Mouse (Mus musculus) neutrophil, adult 5-6 weeks (primary cell): Measurements from ENCODE around the gene Kcnip4. TPM values are rescaled to one million over a fixed set of nuclear protein-coding genes. Genes with fewer than 3 reads are reported as not detected.

Experiments
- ATAC-seq: fragments of 151-379, 151-347 bp; 2 replicates; pipeline ENCODE4 v1.8.0; 2017; ENCODE audit warnings: mild to moderate bottlenecking, moderate TSS enrichment; ENCODE audit not compliant: insufficient number of reproducible peaks, poor library complexity, low FRiP score, severe bottlenecking; ENCODE audit errors: extremely low read depth
- total RNA-seq: library from RNA; stranded (forward); fragments of 200-1000 nt; gene quantifications from 2 replicates; pipeline ENCODE4 v1.2.3, GENCODE M21; 2017

The Kcnip4 gene
- total RNA-seq, 1 experiment from 2014 or later = not detected

- no peak for ATAC-seq
These were observed 241.3 kb downstream of the Kcnip4 start for GRCm38 (mm10) chr5:49283403-49283802.

GRCm38 (mm10) chr5:49271864-49272263, 252.8 kb downstream of the Kcnip4 start:
- no peak for ATAC-seq

- ATAC-seq = no peak
These were observed 255.9 kb downstream of the Kcnip4 start for GRCm38 (mm10) chr5:49268807-49269206.

DNA sequence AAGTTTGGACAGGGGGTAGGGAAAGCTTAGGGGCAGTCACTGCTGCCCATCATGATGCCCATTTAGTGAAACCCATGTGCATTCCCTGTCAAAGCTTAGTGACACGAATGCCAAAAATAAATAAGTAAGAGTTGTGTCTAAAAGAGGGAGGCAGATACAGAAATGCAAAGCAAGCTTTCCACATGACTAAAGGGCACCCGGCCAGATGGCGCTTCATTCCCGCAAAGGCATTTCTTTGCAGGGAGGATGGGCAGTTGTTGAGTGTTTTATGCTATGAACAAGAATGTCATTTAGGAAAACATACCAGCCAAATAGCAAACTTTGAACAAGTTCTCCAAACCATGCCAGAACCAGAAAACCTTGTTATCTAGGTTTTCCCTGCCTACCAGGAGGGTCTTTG, 265.4 kb downstream of the Kcnip4 start:
- ATAC-seq = no peak

DNA sequence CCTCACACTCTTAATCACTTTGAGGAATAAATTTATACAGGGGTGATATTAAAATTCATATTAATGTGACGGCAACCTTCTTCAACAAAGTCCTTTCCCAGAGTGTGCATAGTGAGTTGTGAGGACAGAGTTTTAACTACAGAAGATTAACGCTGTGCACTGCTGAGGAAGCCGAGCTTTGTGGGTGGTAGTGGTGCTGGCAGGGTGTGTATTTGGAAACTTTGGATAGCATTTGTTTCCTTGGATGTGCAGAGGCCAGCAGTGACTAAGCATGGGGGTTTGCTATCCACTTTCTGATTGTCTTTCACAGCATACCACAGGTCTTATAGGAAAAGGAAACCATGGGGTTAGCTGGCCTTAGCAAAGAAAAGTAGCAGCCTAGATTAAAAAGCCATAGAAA, 267.9 kb downstream of the Kcnip4 start:
- ATAC-seq = no peak

DNA sequence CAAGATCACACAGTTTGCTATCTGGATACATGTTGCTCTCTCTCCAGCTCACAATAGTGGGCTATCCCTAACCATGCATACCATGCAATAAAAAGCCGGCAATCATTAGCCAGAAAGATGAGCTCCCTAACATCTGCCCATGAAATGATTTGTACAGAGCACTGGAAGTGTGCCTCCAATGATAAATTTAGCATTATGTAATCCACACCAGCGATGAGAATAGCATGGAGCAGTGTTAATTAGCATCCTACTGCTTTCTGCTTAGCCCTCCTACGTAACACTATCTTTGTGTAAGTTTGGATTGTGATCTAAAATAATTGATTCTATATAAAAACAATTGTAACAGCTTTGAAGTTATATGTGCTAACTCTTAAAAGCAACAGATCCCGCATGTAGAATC, 268.7 kb downstream of the Kcnip4 start:
- ATAC-seq = no peak

- ATAC-seq = no peak
These were observed 277.6 kb downstream of the Kcnip4 start for GRCm38 (mm10) chr5:49247081-49247480.

DNA sequence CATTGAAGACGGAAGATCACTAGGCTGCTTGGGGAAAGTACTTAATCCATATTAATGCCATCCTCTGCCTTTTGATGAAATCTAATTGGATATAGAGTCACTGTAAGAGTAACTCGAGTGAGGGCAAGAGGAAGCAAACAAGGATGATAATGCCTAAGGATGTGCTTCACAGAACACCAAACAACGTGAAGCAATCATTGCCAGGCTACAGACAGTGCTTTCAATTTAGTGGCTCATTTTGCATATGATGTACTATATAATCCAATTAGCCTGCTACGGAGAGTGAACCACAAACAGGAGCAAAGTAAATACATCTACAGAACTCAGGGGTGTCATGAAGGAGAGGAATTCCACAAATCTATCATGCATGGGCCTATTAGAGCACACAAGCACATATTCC, 280.3 kb downstream of the Kcnip4 start:
- no peak for ATAC-seq

- ATAC-seq = no peak
These were observed 283.0 kb downstream of the Kcnip4 start for GRCm38 (mm10) chr5:49241708-49242107.

- ATAC-seq = no peak
These were observed 323.4 kb downstream of the Kcnip4 start for GRCm38 (mm10) chr5:49201164-49201756.

GRCm38 (mm10) chr5:49188236-49188635, 336.5 kb downstream of the Kcnip4 start:
- ATAC-seq = no peak

- ATAC-seq = no peak
These were observed 374.4 kb downstream of the Kcnip4 start for GRCm38 (mm10) chr5:49150116-49150811.

- no peak for ATAC-seq
These were observed 375.0 kb downstream of the Kcnip4 start for GRCm38 (mm10) chr5:49149684-49150083.

- ATAC-seq = no peak
These were observed 429.3 kb downstream of the Kcnip4 start for GRCm38 (mm10) chr5:49095432-49095831.

DNA sequence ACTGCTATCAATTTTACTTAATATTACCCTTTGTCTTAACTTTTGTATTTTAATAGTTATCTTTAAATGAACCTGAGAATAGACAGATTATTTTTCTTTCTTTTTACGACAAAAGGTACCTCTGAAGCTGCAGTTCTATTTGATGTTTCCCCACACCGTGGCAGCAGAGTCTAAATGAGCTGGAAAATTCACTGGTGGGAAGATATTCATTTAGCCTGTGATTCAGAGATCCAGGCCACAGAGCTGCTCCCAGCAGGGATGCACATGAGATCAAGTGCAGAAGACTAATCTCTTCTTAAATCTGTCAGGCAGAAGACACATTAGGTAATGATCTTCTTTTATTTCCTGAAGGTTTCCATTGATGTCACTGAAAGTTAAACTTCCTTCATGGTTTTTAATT, 429.8 kb downstream of the Kcnip4 start:
- ATAC-seq = no peak

- no peak for ATAC-seq
These were observed 430.4 kb downstream of the Kcnip4 start for GRCm38 (mm10) chr5:49094306-49094705.

DNA sequence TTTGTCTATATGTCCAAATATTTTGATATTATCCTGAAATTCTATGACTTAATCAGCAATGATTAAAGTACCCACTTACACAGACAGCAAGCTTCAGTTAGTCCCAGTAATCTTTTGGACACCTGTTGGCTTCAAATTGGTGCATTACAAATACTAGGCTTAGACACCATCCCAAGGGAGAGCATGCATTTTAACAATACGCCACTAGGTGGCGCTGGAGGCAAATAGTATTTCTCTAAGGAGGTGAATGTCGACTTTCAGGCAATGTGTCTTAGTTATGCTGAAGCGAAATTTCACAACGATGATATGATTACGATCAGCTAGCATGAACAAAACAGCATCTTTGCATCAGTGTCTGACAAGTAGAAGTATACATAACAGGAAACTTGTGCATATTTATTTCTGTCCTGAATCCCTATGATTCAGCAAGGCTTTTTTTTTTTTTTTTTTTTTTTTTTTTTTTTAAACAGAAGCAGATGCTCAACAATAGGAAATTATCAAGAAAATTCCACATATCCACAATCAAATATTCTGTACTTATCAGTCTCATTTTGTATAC, 434.5 kb downstream of the Kcnip4 start:
- ATAC-seq = no peak

DNA sequence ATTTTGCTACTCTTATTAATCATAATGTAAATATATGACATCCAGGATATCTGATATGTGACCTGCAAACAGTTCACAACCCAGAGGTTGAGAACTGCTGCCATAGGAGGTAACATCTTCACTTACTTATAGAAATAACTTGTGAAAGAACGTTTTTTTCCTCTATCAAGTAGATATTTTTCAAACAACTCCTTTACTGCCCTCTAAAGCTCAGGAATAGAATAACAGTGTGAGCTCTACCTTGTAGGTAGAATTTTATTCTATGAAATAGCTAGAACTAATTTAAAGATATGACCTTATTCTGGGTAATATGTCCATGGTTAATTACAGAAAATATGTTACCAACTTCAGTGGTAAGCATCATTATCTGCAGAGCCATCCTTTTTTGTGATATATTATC, 459.1 kb downstream of the Kcnip4 start:
- no peak for ATAC-seq

GRCm38 (mm10) chr5:49058926-49059325, 465.8 kb downstream of the Kcnip4 start:
- no peak for ATAC-seq

GRCm38 (mm10) chr5:49057636-49058340, 466.9 kb downstream of the Kcnip4 start:
- no peak for ATAC-seq
